Mouse (Mus musculus) CH12.LX (cell line): ENCODE results near the gene Olfr352. TPM values are rescaled to one million over a fixed set of nuclear protein-coding genes. Genes with fewer than 3 reads are reported as not detected.

Experiments used
- DNase-seq: peaks from one replicate; pipeline ENCODE4 v3.0.0-alpha.2; 2013; ENCODE audit errors: extremely low read depth
- H3K27ac ChIP-seq: 2 replicates; pipeline ENCODE4 v1.5.1; 2012; ENCODE audit warnings: low read depth, mild to moderate bottlenecking, control low read depth, moderate library complexity; ENCODE audit not compliant: insufficient read depth
- H3K27me3 ChIP-seq: replicated peaks from 2 replicates; pipeline ENCODE3; 2012; ENCODE audit warnings: inconsistent platforms
- H3K36me3 ChIP-seq, 2 experiments: replicated peaks in 1 of 2; 2 replicates each; pipeline versions ENCODE3 to v1.6.1; 2012; ENCODE audit warnings: inconsistent platforms in 1 of 2, low read length in 1 of 2, mild to moderate bottlenecking in 1 of 2, mixed read lengths in 1 of 2, moderate library complexity in 1 of 2; ENCODE audit not compliant: control insufficient read depth in 1 of 2, insufficient read depth in 1 of 2
- H3K4me1 ChIP-seq, 2 experiments: 2 replicates each; pipeline ENCODE4 v1.6.1; 2012; ENCODE audit warnings: inconsistent platforms in 1 of 2, moderate library complexity in 1 of 2; ENCODE audit not compliant: insufficient read depth in 2 of 2, control insufficient read depth in 1 of 2
- H3K4me2 ChIP-seq: 2 replicates; pipeline ENCODE4 v1.6.1; 2012; ENCODE audit warnings: low read depth, mild to moderate bottlenecking, control low read depth; ENCODE audit not compliant: poor library complexity, insufficient read depth, severe bottlenecking
- H3K4me3 ChIP-seq, 3 experiments: fragments of 150-350 bp in 1 of 3; sonication (generic) in 1 of 3; replicated peaks in 1 of 3; 2 replicates each; pipeline versions ENCODE3 to v1.5.1; 2011 to 2012; ENCODE audit warnings: low read depth in 2 of 3, low read length in 2 of 3, mild to moderate bottlenecking in 2 of 3, moderate library complexity in 2 of 3, control low read depth in 1 of 3, improper control_type of control experiment in 1 of 3, inconsistent platforms in 1 of 3, mixed read lengths in 1 of 3; ENCODE audit not compliant: poor library complexity in 1 of 3
- H3K79me2 ChIP-seq: replicated peaks from 2 replicates; pipeline ENCODE4 v1.6.1; 2012; ENCODE audit warnings: mild to moderate bottlenecking, moderate library complexity; ENCODE audit not compliant: control insufficient read depth, poor library complexity, insufficient read depth, severe bottlenecking; ENCODE audit errors: extremely low read depth
- H3K9ac ChIP-seq: 2 replicates; pipeline ENCODE4 v1.6.1; 2012; ENCODE audit warnings: low read depth, mild to moderate bottlenecking, control low read depth, moderate library complexity; ENCODE audit not compliant: insufficient read depth
- H3K9me3 ChIP-seq: replicated peaks from 2 replicates; pipeline ENCODE3; 2012; ENCODE audit warnings: low read length, inconsistent platforms, mixed read lengths
- BHLHE40 ChIP-seq: IDR thresholded peaks from 2 replicates; pipeline ENCODE4 v1.6.1; 2011; ENCODE audit warnings: mild to moderate bottlenecking, low read depth, low read length, improper control_type of control experiment
- CHD1 ChIP-seq: IDR thresholded peaks from 2 replicates; pipeline ENCODE4 v1.6.1; 2012; ENCODE audit warnings: low read depth, low read length, improper control_type of control experiment, inconsistent platforms
- ELF1 ChIP-seq: IDR thresholded peaks from 2 replicates; pipeline ENCODE4 v1.6.1; 2014; ENCODE audit warnings: low read depth, mild to moderate bottlenecking, inconsistent platforms, low read length, improper control_type of control experiment
- EP300 ChIP-seq: IDR thresholded peaks from 2 replicates; pipeline ENCODE4 v1.6.1; 2011; ENCODE audit warnings: low read length, improper control_type of control experiment
- HCFC1 ChIP-seq: IDR thresholded peaks from 2 replicates; pipeline ENCODE4 v1.6.1; 2012; ENCODE audit warnings: low read depth, mild to moderate bottlenecking, inconsistent platforms, low read length, improper control_type of control experiment
- KAT2A ChIP-seq: IDR thresholded peaks from 2 replicates; pipeline ENCODE4 v1.6.1; 2012; ENCODE audit warnings: low read length, improper control_type of control experiment, inconsistent platforms; ENCODE audit not compliant: insufficient replicate concordance
- MAFK ChIP-seq: IDR thresholded peaks from 2 replicates; pipeline ENCODE4 v1.6.1; 2011; ENCODE audit warnings: low read length, improper control_type of control experiment; ENCODE audit not compliant: insufficient replicate concordance
- MAZ ChIP-seq: IDR thresholded peaks from 2 replicates; pipeline ENCODE4 v1.6.1; 2012; ENCODE audit warnings: low read depth, mild to moderate bottlenecking, inconsistent platforms, low read length, improper control_type of control experiment, moderate library complexity
- MXI1 ChIP-seq: IDR thresholded peaks from 2 replicates; pipeline ENCODE4 v1.6.1; 2011; ENCODE audit warnings: mild to moderate bottlenecking, low read depth, low read length, improper control_type of control experiment
- NELFE ChIP-seq: IDR thresholded peaks from 2 replicates; pipeline ENCODE4 v1.6.1; 2011; ENCODE audit warnings: low read depth, low read length, improper control_type of control experiment
- NRF1 ChIP-seq: IDR thresholded peaks from 2 replicates; pipeline ENCODE4 v1.6.1; 2014; ENCODE audit warnings: low read depth, mild to moderate bottlenecking, inconsistent platforms, low read length, improper control_type of control experiment, moderate library complexity
- PAX5 ChIP-seq: IDR thresholded peaks from 2 replicates; pipeline ENCODE4 v1.6.1; 2012; ENCODE audit warnings: low read length, inconsistent platforms, mixed read lengths
- POLR2A ChIP-seq: IDR thresholded peaks from 2 replicates; pipeline ENCODE4 v1.6.1; 2011; ENCODE audit warnings: low read depth, mild to moderate bottlenecking, improper control_type of control experiment, low read length
- RAD21 ChIP-seq: IDR thresholded peaks from 2 replicates; pipeline ENCODE4 v1.6.1; 2011; ENCODE audit warnings: low read depth, mild to moderate bottlenecking, low read length, improper control_type of control experiment, moderate library complexity
- RCOR1 ChIP-seq: conservative IDR thresholded peaks from 2 replicates; pipeline ENCODE4 v1.6.1; 2012; ENCODE audit warnings: low read depth, mild to moderate bottlenecking, inconsistent platforms, low read length, improper control_type of control experiment
- SIN3A ChIP-seq: IDR thresholded peaks from 2 replicates; pipeline ENCODE4 v1.6.1; 2012; ENCODE audit warnings: low read length, improper control_type of control experiment, inconsistent platforms
- SMC3 ChIP-seq: IDR thresholded peaks from 2 replicates; pipeline ENCODE4 v1.6.1; 2011; ENCODE audit warnings: low read depth, low read length, improper control_type of control experiment
- UBTF ChIP-seq: IDR thresholded peaks from 2 replicates; pipeline ENCODE4 v1.6.1; 2012; ENCODE audit warnings: low read depth, mild to moderate bottlenecking, inconsistent platforms, low read length, improper control_type of control experiment, moderate library complexity
- ZKSCAN1 ChIP-seq: IDR thresholded peaks from 2 replicates; pipeline ENCODE4 v1.6.1; 2012; ENCODE audit warnings: low read depth, inconsistent platforms, low read length, improper control_type of control experiment, borderline replicate concordance
- ZMIZ1 ChIP-seq: IDR thresholded peaks from 2 replicates; pipeline ENCODE4 v1.6.1; 2012; ENCODE audit warnings: low read depth, mild to moderate bottlenecking, inconsistent platforms, low read length, improper control_type of control experiment
- ZNF384 ChIP-seq: IDR thresholded peaks from 2 replicates; pipeline ENCODE4 v1.6.1; 2012; ENCODE audit warnings: low read depth, low read length, improper control_type of control experiment, inconsistent platforms
- dilution Hi-C: fragments of 300-500 bp; cut with MboI; formaldehyde crosslinking; loops from 2 replicates; pipeline ENCODE4 v1.14.3; 2020; ENCODE audit warnings: low sequenced_read_pairs; ENCODE audit not compliant: extremely low pct_unique_long_range_greater_than_20kb, extremely low pct_ligation_motif_present
- in situ Hi-C: fragments of 300-500 bp; cut with MboI; formaldehyde crosslinking; loops from 3 replicates; pipeline ENCODE4 v1.14.3; 2019; ENCODE audit warnings: low sequenced_read_pairs, low pct_ligation_motif_present, low pct_unique_long_range_greater_than_20kb, mixed read lengths
- polyA plus RNA-seq: library from polyadenylated mRNA; unstranded; fragments of >175 nt; gene quantifications from 2 replicates; pipeline ENCODE4 v1.2.1, GENCODE M21; 2012; ENCODE audit warnings: low read depth; ENCODE audit not compliant: insufficient read length
- total RNA-seq, 2 experiments: library from RNA; depleted of rRNA; stranded (reverse); fragments of 300-350 nt in 1 of 2; fragments of >200 nt in 1 of 2; gene quantifications; 2 replicates each; pipeline ENCODE4 v1.2.3; 2012 to 2014

The Olfr352 gene
- not detected in 2 replicates for total RNA-seq (2012; rRNA removed)
- not detected in 2 replicates for total RNA-seq (2014; rRNA removed)
- polyA plus RNA-seq, result not detected in 2 replicates

GRCm38 (mm10) chr2:36868160-36868559, at the start of gene Olfr352:
Gene Olfr352, plus strand, starts transcription at chr2:36868460.
- no peaks in the 10 kb centered on the region for H3K9me3 ChIP-seq
- in situ Hi-C loops, result no loop called here
- H3K4me2 ChIP-seq, result no peak within 1 kb of the TSS

GRCm38 (mm10) chr2:36846010-36846409, 22.2 kb upstream of the Olfr352 start, which contains the start of gene Olfr350:
Gene Olfr350, plus strand, starts transcription at chr2:36846310.
- in situ Hi-C loops (no loop called here), dilution Hi-C loops (no loop called here)
- no peaks in the 10 kb centered on the region for H3K4me1 ChIP-seq
- no peak within 1 kb of the TSS for H3K9ac ChIP-seq
- no peaks in the 10 kb centered on the region for H3K36me3 ChIP-seq
- no peaks in the 10 kb centered on the region for H3K79me2 ChIP-seq
- H3K27me3 ChIP-seq, result peaks cover 36% of the 10 kb centered on the region
- H3K4me3 ChIP-seq, result no peak within 1 kb of the TSS
- H3K27ac ChIP-seq, result no peak within 1 kb of the TSS
- TF ChIP-seq BHLHE40 (no peak), KAT2A (no peak), CHD1 (no peak), EP300 (no peak), HCFC1 (no peak), MAFK (no peak), POLR2A (no peak), ELF1 (no peak), ZMIZ1 (no peak), PAX5 (no peak), SIN3A (no peak), ZKSCAN1 (no peak), ZNF384 (no peak), NRF1 (no peak), SMC3 (no peak), RAD21 (no peak), UBTF (no peak)
- TF ChIP-seq, all 38 proteins: peak for 0
- H3K9me3 ChIP-seq, result no peaks in the 10 kb centered on the region
- H3K4me2 ChIP-seq, result no peak within 1 kb of the TSS
- DNase-seq, result no peak

More at GRCm38 (mm10) chr2:36868160-36868559, at the start of gene Olfr352:
- H3K9ac ChIP-seq, result no peak within 1 kb of the TSS
- dilution Hi-C loops, result no loop called here
- H3K36me3 ChIP-seq, result no peaks in the 10 kb centered on the region
- TF ChIP-seq MAZ, result no peak
- TF ChIP-seq NELFE, result no peak
- TF ChIP-seq CHD1, result no peak
- TF ChIP-seq UBTF, result no peak
- TF ChIP-seq PAX5, result no peak
- TF ChIP-seq ZMIZ1, result no peak
- no peak for TF ChIP-seq MXI1
- no peak for TF ChIP-seq POLR2A
- TF ChIP-seq NRF1, result no peak
- TF ChIP-seq KAT2A, result no peak
- no peak for TF ChIP-seq RCOR1
- no peak for TF ChIP-seq BHLHE40
- H3K4me1 ChIP-seq, result no peaks in the 10 kb centered on the region
- peaks cover 30% of the 10 kb centered on the region for H3K27me3 ChIP-seq
- H3K4me3 ChIP-seq, result no peak within 1 kb of the TSS
- H3K27ac ChIP-seq, result no peak within 1 kb of the TSS
- DNase-seq, result no peak
- H3K79me2 ChIP-seq, result no peaks in the 10 kb centered on the region
